Mouse (Mus musculus) embryonic facial prominence, embryonic 10.5 days (tissue): ENCODE measurements around the gene Rbfox2. TPM values are rescaled to one million over a fixed set of nuclear protein-coding genes. Genes with fewer than 3 reads are reported as not detected.
"Not testable (repeated sequence)": the region's sequence is repeated elsewhere in the genome, so short reads cannot be mapped to it uniquely, and the experiment has no call there.

Experiments
- DNase-seq: peaks from one replicate; pipeline ENCODE4 v3.0.0-alpha.2; 2017; ENCODE audit warnings: low spot score
- H3K27ac ChIP-seq: fragments of 300-500 bp; sonication (generic); replicated peaks from 2 replicates; pipeline ENCODE4 v1.5.1; 2016; ENCODE audit warnings: mild to moderate bottlenecking
- H3K27me3 ChIP-seq: fragments of 300-500 bp; sonication (generic); replicated peaks from 2 replicates; pipeline ENCODE4 v1.6.1; 2016; ENCODE audit warnings: low read depth, mild to moderate bottlenecking; ENCODE audit not compliant: poor library complexity, severe bottlenecking
- H3K36me3 ChIP-seq: fragments of 300-500 bp; sonication (generic); replicated peaks from 2 replicates; pipeline ENCODE4 v1.6.1; 2016; ENCODE audit warnings: mild to moderate bottlenecking, moderate library complexity
- H3K4me1 ChIP-seq: fragments of 300-500 bp; sonication (generic); 2 replicates; pipeline ENCODE4 v1.6.1; 2016
- H3K4me3 ChIP-seq: fragments of 300-500 bp; sonication (generic); 2 replicates; pipeline ENCODE4 v1.5.1; 2016; ENCODE audit warnings: mild to moderate bottlenecking, moderate library complexity
- H3K9me3 ChIP-seq: fragments of 300-500 bp; sonication (generic); 2 replicates; pipeline ENCODE4 v1.6.1; 2016; ENCODE audit warnings: mild to moderate bottlenecking
- WGBS: fragments of 180-500 bp; shearing (Covaris S2); methylation state at CpG from one replicate; pipeline ENCODE4 v1.1.7; 2016; 5-methylcytosine and 5-hydroxymethylcytosine counted together
- polyA plus RNA-seq: library from polyadenylated mRNA; unstranded; fragments of >200 nt; fragmentation: Nextera tagmentation; extraction: Ambion mirVana; gene quantifications from 2 replicates; pipeline ENCODE4 v1.2.1, GENCODE M21; 2016

The Rbfox2 gene
- polyA plus RNA-seq, 1 experiment from 2014 or later = 60.7 TPM

DNA sequence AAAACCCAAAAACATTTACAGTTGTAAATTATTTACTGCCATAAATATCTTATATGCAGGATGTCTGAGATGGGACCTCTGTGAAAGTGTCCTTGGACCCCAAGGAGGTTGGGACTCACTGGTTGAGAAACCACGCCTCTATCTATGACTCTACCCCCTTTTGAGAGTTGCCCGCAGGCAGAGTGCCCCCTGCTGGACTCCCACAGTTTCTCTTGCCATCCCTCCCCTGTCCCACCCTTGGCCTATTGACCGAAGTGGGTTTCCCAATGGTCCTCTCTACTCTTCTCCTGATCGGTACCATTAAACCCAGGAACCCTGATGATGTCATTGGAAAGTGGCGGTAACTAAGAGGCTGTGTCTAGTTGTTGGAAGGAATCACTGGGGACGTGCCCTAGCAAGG is 35.2 kb upstream of the Rbfox2 start:
- Histone ChIP-seq H3K4me3 (no peak overlapping the region), H3K4me1 (peaks cover 79% of the 10 kb centered on the region), H3K27me3 (no peaks in the 10 kb centered on the region), H3K27ac (peak overlapping the region; percentile 85; the same call in 1 of the 2 replicates), H3K9me3 (no peaks in the 10 kb centered on the region; the same call in 1 of the 2 replicates), H3K36me3 (no peaks in the 10 kb centered on the region)
- WGBS = 87% methylated on average over 6 of the region's 6 CpGs
- DNase-seq = no peak

DNA sequence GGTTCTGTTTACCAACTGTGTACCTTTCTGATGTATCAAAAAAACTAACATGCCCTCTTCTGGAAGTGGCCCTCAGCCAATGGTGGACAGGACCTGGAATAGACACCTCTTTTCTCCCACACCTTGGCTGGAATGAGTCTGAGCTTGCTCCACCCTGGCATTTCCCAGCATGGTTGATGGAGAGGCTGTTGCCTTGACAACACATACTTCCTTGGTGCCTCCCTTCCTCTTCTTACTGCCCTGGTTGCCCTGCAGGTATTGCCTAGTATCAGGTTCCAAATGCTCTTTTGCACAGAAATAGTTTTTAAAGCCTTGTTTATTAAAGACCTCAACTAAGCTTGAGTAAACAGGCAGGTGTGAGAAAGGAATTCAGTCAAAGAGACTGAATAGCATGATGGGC is 33.8 kb upstream of the Rbfox2 start:
- Histone ChIP-seq H3K27me3 (no peaks in the 10 kb centered on the region), H3K4me1 (peaks cover 87% of the 10 kb centered on the region), H3K9me3 (no peaks in the 10 kb centered on the region; the same call in 1 of the 2 replicates), H3K36me3 (no peaks in the 10 kb centered on the region), H3K4me3 (no peak overlapping the region), H3K27ac (no peak overlapping the region)
- DNase-seq = no peak

DNA sequence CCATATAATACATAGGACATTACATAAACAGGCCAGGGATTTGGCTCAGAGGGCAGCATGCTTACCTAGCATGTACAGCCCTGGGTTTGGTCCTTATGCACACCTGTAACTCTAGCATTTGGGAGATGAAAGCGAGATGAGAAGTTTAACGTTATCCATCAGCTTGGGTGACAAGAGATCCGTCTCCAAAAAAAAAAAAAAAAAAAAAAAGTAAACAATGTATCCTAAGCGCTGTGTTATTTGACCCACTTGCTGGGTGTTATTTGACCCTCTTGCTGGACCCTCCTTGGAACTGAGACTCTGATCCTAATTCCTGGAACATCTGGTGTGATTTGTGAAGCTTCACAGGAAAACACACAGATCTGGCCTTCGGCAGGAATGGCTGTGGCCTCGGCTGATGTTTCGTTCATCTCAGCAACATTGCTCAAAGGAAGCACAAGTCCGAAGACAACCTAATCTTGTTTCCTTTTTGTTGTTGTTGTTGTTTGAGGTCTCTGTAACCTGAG is 32.2 kb upstream of the Rbfox2 start:
- H3K36me3 ChIP-seq = no peaks in the 10 kb centered on the region
- peak overlapping the region; percentile 52 for H3K27ac ChIP-seq
- 41% methylated on average over 8 of the region's 8 CpGs for WGBS
- no peaks in the 10 kb centered on the region for H3K27me3 ChIP-seq
- H3K9me3 ChIP-seq = no peaks in the 10 kb centered on the region; the same call in 1 of the 2 replicates
- DNase-seq = no peak
- H3K4me1 ChIP-seq = peaks cover 72% of the 10 kb centered on the region
- no peak overlapping the region for H3K4me3 ChIP-seq

GRCm38 (mm10) chr15:77338451-77338850 is 31.6 kb upstream of the Rbfox2 start:
- H3K27ac ChIP-seq = peak overlapping the region; percentile 36
- peaks cover 67% of the 10 kb centered on the region for H3K4me1 ChIP-seq
- no peak overlapping the region for H3K4me3 ChIP-seq

DNA sequence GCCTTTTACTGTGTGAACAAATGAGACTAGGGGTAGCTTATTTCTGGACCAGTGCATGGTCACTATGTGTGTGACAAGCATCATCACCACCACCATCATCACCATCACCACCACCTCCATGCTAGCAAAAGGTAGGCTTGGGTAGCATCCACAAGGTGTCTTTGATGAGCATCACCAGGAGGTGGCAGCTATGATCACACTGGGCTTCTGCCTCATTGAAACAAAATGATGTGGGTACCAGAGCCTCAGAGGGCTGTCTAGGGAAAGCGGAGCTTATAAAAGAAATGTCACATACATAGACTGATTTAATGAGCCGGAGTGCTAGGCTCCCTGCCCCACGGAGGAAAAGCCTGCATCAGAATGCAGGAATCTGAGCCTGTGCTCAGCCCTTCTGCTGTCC is 31.1 kb upstream of the Rbfox2 start:
- H3K27me3 ChIP-seq = no peaks in the 10 kb centered on the region
- H3K27ac ChIP-seq = peak overlapping the region; percentile 80
- H3K4me3 ChIP-seq = no peak overlapping the region
- no peak for DNase-seq
- H3K36me3 ChIP-seq = no peaks in the 10 kb centered on the region
- WGBS = 70% methylated on average over 3 of the region's 3 CpGs
- H3K4me1 ChIP-seq = peaks cover 62% of the 10 kb centered on the region
- H3K9me3 ChIP-seq = no peaks in the 10 kb centered on the region; the same call in 1 of the 2 replicates

More at GRCm38 (mm10) chr15:77338451-77338850, 31.6 kb upstream of the Rbfox2 start:
- WGBS = 70% methylated on average over 7 of the region's 7 CpGs
- DNase-seq = no peak
- Histone ChIP-seq H3K36me3 (no peaks in the 10 kb centered on the region), H3K27me3 (no peaks in the 10 kb centered on the region), H3K9me3 (no peaks in the 10 kb centered on the region; the same call in 1 of the 2 replicates)

DNA sequence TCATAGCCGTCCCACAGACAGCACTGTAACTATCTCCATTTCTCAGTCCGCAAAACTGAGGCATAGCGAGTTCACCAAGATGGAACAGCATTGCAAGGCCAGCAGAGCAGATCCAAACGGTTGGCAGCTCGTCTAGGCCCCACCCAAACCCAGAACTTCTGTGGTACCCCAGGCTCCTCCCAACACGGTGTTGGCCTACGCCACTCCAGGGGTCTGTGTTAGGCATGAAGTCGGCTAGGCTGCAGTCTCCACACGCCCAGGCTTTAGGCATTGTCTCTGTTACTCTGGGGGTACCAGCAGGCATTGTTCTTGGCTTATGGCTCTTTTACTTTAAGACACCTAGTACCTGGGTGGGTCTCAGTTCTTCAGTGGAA is 30.2 kb upstream of the Rbfox2 start:
- WGBS = 48% methylated on average over 9 of the region's 9 CpGs
- peak overlapping the region; percentile 80 for H3K27ac ChIP-seq

GRCm38 (mm10) chr15:77336287-77336967 is 29.6 kb upstream of the Rbfox2 start:
- peak overlapping the region; percentile 50 for H3K4me3 ChIP-seq
- H3K4me1 ChIP-seq = peaks cover 56% of the 10 kb centered on the region
- no peaks in the 10 kb centered on the region; the same call in 1 of the 2 replicates for H3K9me3 ChIP-seq
- peak; percentile 92 for DNase-seq
- peak overlapping the region; percentile 80 for H3K27ac ChIP-seq
- H3K27me3 ChIP-seq = no peaks in the 10 kb centered on the region
- 2% methylated on average over 32 of the region's 32 CpGs for WGBS
- H3K36me3 ChIP-seq = no peaks in the 10 kb centered on the region

More for the DNA sequence above, 30.2 kb upstream of the Rbfox2 start:
- Histone ChIP-seq H3K27me3 (no peaks in the 10 kb centered on the region), H3K9me3 (no peaks in the 10 kb centered on the region; the same call in 1 of the 2 replicates), H3K4me3 (peak overlapping the region; percentile 50), H3K36me3 (no peaks in the 10 kb centered on the region), H3K4me1 (peaks cover 52% of the 10 kb centered on the region)
- DNase-seq = no peak

DNA sequence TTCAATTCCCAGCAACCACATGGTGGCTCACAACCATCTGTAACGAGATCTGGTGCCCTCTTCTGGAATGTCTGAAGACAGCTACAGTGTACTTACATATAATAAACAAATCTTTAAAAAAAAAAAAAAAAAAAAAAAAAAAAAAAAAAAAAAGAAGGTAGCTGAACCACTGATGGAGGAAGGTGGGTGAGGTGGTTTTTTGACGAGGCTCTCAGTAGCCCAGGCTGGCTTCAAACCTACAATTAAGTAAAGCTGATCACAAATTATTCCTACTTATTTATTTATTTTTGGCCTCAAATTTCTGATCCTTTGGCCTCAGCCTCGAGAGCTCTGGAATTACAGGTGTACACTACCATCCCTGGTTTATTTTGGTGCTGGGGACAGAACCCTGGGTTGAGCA is 28.4 kb upstream of the Rbfox2 start:
- peaks cover 63% of the 10 kb centered on the region for H3K4me1 ChIP-seq
- not testable (repeated sequence) for H3K4me3 ChIP-seq, DNase-seq, H3K27me3 ChIP-seq, H3K36me3 ChIP-seq, H3K9me3 ChIP-seq, H3K27ac ChIP-seq
- 88% methylated on average over 3 of the region's 3 CpGs for WGBS

DNA sequence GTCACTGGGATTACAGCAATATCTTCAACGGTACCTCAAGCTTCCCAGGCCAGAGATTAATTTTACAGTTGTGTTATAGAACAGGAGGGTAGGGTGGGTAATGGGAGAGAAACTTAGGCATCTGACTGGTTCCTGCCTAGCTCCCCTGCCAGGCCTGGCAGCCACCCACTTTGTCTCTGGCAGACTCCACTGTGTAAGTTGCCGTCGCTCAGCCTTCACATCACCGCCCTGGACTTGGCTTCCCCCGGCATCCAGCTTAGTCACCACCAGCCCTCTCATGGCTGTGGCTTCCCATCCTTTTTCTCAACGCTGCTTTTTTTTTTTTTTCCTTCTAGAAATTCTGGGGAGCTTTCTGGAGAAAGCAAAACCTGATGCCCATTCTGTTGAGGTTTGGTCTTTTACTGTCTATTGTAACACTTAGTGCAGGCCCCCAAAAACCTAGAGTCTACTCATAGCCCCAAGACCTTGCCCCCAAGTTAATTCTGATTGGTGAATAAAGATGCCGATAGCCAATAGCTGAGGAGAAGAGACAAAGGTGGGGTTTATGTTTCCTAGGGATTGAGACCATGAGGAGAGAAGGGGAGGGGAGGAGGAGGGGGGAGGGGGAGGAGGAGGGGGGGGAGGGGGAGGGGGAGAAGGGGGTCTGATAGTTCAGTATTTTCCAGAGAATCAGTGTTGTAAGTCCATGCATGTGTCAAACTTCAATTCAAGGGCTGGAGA is 25.6 kb upstream of the Rbfox2 start:
- H3K27me3 ChIP-seq = no peaks in the 10 kb centered on the region
- no peak overlapping the region for H3K4me3 ChIP-seq
- no peak overlapping the region for H3K27ac ChIP-seq
- H3K36me3 ChIP-seq = no peaks in the 10 kb centered on the region
- no peak for DNase-seq
- peaks cover 43% of the 10 kb centered on the region for H3K4me1 ChIP-seq
- WGBS = 77% methylated on average over 7 of the region's 7 CpGs
- H3K9me3 ChIP-seq = no peaks in the 10 kb centered on the region

DNA sequence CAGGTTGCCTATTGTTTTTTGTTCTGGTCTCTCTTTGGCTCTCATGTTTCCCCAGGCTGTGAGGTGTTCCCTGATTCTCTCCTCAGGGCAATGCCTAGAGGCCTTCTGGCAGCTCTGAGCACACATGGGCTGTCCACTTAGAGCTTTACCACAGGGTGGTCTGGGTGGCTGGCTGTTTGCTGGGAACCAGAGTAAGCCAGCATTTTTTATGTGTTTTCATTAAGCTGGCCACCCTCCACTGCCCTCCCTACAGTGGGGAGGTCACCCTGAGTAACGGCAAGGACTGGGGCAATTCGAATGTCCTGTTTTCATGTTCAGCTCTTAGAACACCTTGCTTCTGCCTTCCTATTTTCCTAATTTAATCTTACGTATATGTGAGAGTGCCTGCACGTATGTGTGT is 24.6 kb upstream of the Rbfox2 start:
- H3K27me3 ChIP-seq = no peaks in the 10 kb centered on the region
- 0 out of 2 replicates have a peak overlapping the region, but pooled peaks have one; percentile 44 for H3K27ac ChIP-seq
- DNase-seq = no peak
- no peak overlapping the region for H3K4me3 ChIP-seq
- H3K4me1 ChIP-seq = peaks cover 34% of the 10 kb centered on the region
- WGBS = 81% methylated on average over 4 of the region's 4 CpGs
- no peaks in the 10 kb centered on the region for H3K9me3 ChIP-seq
- H3K36me3 ChIP-seq = no peaks in the 10 kb centered on the region

DNA sequence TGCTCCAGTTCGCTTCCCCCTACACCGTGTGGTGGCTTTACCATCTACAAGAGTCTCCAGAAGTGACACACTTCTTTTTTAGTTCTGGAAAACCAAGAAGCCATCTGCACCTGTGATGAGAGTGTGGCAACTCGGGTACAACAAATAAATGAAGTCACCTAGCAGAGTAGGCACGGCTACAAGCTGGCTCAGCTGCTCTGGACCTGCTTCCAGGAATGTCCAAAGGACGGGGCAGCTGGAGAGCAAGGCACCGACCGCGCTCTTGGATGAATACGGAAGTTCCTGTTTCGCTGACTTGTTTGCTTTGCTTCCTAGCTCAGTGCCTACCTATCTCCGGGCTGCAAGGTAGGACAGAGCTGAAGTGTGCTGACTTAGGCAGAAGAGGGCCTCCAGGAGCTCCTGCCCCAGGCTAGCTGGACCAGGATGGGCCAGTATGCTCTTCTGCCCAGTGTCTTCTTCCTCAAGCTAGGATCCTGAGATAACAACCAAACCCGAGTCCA is 22.9 kb upstream of the Rbfox2 start:
- 79% methylated on average over 12 of the region's 12 CpGs for WGBS
- peaks cover 26% of the 10 kb centered on the region for H3K4me1 ChIP-seq
- DNase-seq = no peak
- no peaks in the 10 kb centered on the region for H3K9me3 ChIP-seq
- no peaks in the 10 kb centered on the region for H3K36me3 ChIP-seq
- H3K27me3 ChIP-seq = no peaks in the 10 kb centered on the region
- no peak overlapping the region for H3K4me3 ChIP-seq
- H3K27ac ChIP-seq = no peak overlapping the region

DNA sequence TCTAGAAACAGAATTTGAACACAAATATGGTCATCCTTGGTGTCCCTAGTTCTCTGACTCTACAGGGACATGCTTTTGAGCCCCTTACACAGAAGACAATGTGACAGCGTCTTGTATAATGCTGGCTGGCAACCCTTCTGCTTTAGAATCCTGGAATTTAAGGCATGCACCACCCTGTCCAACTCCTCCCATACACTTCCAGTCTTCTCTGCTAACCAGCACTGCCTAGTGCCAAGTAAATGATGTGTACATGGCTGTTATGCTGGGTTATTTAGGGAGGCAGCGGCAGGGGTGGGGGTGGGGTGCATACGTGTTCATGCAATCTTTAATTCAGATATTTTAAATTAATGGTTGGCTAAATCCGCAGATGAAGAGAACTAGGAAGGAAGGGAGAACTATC is 19.6 kb upstream of the Rbfox2 start:
- Histone ChIP-seq H3K4me3 (no peak overlapping the region), H3K4me1 (peaks cover 22% of the 10 kb centered on the region), H3K36me3 (no peaks in the 10 kb centered on the region), H3K27me3 (no peaks in the 10 kb centered on the region), H3K9me3 (no peaks in the 10 kb centered on the region), H3K27ac (no peak overlapping the region)
- DNase-seq = no peak
- 92% methylated on average over 4 of the region's 4 CpGs for WGBS
